Mouse (Mus musculus) cerebellum, adult 11-12 months (tissue): ENCODE measurements around the gene Dnaja2.
A peak's percentile ranks its signal among the peaks of the same experiment; 100 is the strongest.

ENCODE experiments used
- DNase-seq: peaks from one replicate; pipeline ENCODE4 v3.0.0; 2022

Dnaja2 gene

GRCm38 (mm10) chr8:85555181-85556145 lies at the start of gene Dnaja2:
TSS of gene Dnaja2 (minus strand) at chr8:85555344.
- DNase-seq: peak; percentile 87

- DNase-seq: no peak
Measured at GRCm38 (mm10) chr8:85604201-85604600, 49.1 kb upstream of the Dnaja2 start.

- peak; percentile 39 for DNase-seq
Measured at GRCm38 (mm10) chr8:85603203-85603895, 48.2 kb upstream of the Dnaja2 start.

- no peak for DNase-seq
Measured at GRCm38 (mm10) chr8:85602737-85603136, 47.6 kb upstream of the Dnaja2 start.

- no peak for DNase-seq
Measured at GRCm38 (mm10) chr8:85601741-85602140, 46.6 kb upstream of the Dnaja2 start.

- DNase-seq: no peak
Measured at GRCm38 (mm10) chr8:85597413-85598191, 42.5 kb upstream of the Dnaja2 start.

- no peak for DNase-seq
Measured at GRCm38 (mm10) chr8:85595391-85595790, 40.2 kb upstream of the Dnaja2 start.

- DNase-seq: no peak
Measured at GRCm38 (mm10) chr8:85594983-85595382, 39.8 kb upstream of the Dnaja2 start.

- no peak for DNase-seq
Measured at GRCm38 (mm10) chr8:85593324-85593723, 38.2 kb upstream of the Dnaja2 start.

GRCm38 (mm10) chr8:85591532-85591931 lies 36.4 kb upstream of the Dnaja2 start:
- no peak for DNase-seq

- no peak for DNase-seq
Measured at GRCm38 (mm10) chr8:85590258-85590657, 35.1 kb upstream of the Dnaja2 start.

- DNase-seq: no peak
Measured at GRCm38 (mm10) chr8:85588596-85588995, 33.5 kb upstream of the Dnaja2 start.

GRCm38 (mm10) chr8:85577666-85578065 lies 22.5 kb upstream of the Dnaja2 start:
- no peak for DNase-seq

- no peak for DNase-seq
Measured at GRCm38 (mm10) chr8:85573972-85574496, 18.9 kb upstream of the Dnaja2 start.

- DNase-seq: no peak
Measured at GRCm38 (mm10) chr8:85570466-85570865, 15.3 kb upstream of the Dnaja2 start.

- no peak for DNase-seq
Measured at GRCm38 (mm10) chr8:85567801-85568200, 12.7 kb upstream of the Dnaja2 start.

- DNase-seq: no peak
Measured at GRCm38 (mm10) chr8:85565186-85565585, 10.0 kb upstream of the Dnaja2 start.

- no peak for DNase-seq
Measured at GRCm38 (mm10) chr8:85563336-85563735, 8.2 kb upstream of the Dnaja2 start.

- no peak for DNase-seq
Measured at GRCm38 (mm10) chr8:85559966-85560365, 4.8 kb upstream of the Dnaja2 start.

- no peak for DNase-seq
Measured at GRCm38 (mm10) chr8:85559201-85559600, 4.1 kb upstream of the Dnaja2 start.

- DNase-seq: no peak
Measured at GRCm38 (mm10) chr8:85557601-85557986, 2.5 kb upstream of the Dnaja2 start.

- DNase-seq: no peak
Measured at GRCm38 (mm10) chr8:85556986-85557600, 1.9 kb upstream of the Dnaja2 start.
